Mouse (Mus musculus) hindbrain, embryonic 11.5 days (tissue): ENCODE data around the gene Vwa1. TPM values are rescaled to one million over a fixed set of nuclear protein-coding genes. Genes with fewer than 3 reads are reported as not detected.

Experiments
- ATAC-seq: fragments of 200-750 bp; cut with Nextera tagmentation; 2 replicates; pipeline ENCODE4 v1.8.0; 2017; ENCODE audit warnings: mild to moderate bottlenecking, moderate TSS enrichment, moderate library complexity; ENCODE audit not compliant: low FRiP score
- DNase-seq: peaks from one replicate; pipeline ENCODE4 v3.0.0-alpha.2; 2015; ENCODE audit warnings: low spot score
- H3K27ac ChIP-seq: fragments of 300-500 bp; sonication (generic); 2 replicates; pipeline ENCODE4 v1.5.1; 2014; ENCODE audit warnings: mild to moderate bottlenecking, low read depth, low read length
- H3K27me3 ChIP-seq: fragments of 300-500 bp; sonication (generic); 2 replicates; pipeline ENCODE4 v1.6.1; 2014; ENCODE audit warnings: mild to moderate bottlenecking, low read length, moderate library complexity, mixed read lengths; ENCODE audit not compliant: control insufficient read depth, insufficient read depth
- H3K36me3 ChIP-seq: fragments of 300-500 bp; sonication (generic); 2 replicates; pipeline ENCODE4 v1.6.1; 2014; ENCODE audit warnings: mild to moderate bottlenecking, low read length, moderate library complexity, mixed read lengths; ENCODE audit not compliant: control insufficient read depth, insufficient read depth
- H3K4me1 ChIP-seq: fragments of 300-500 bp; sonication (generic); replicated peaks from 2 replicates; pipeline ENCODE4 v1.6.1; 2014; ENCODE audit warnings: low read length, mixed read lengths; ENCODE audit not compliant: control insufficient read depth, insufficient read depth
- H3K4me2 ChIP-seq: fragments of 300-500 bp; sonication (generic); replicated peaks from 2 replicates; pipeline ENCODE4 v1.6.1; 2014; ENCODE audit warnings: mild to moderate bottlenecking, low read depth, low read length
- H3K4me3 ChIP-seq: fragments of 300-500 bp; sonication (generic); 2 replicates; pipeline ENCODE4 v1.5.1; 2014; ENCODE audit warnings: low read depth, low read length
- H3K9ac ChIP-seq: fragments of 300-500 bp; sonication (generic); 2 replicates; pipeline ENCODE4 v1.6.1; 2014; ENCODE audit warnings: low read depth, low read length
- H3K9me3 ChIP-seq: fragments of 300-500 bp; sonication (generic); 2 replicates; pipeline ENCODE4 v1.6.1; 2016; ENCODE audit warnings: low read length; ENCODE audit not compliant: control insufficient read depth
- WGBS: fragments of 180-500 bp; shearing (Covaris S2); extraction: QIAGEN DNeasy Blood & Tissue Kit; methylation state at CpG from one replicate; pipeline ENCODE4 v1.1.7; 2014; 5-methylcytosine and 5-hydroxymethylcytosine counted together
- polyA plus RNA-seq: library from polyadenylated mRNA; unstranded; fragments of >200 nt; fragmentation: Nextera tagmentation; extraction: Ambion mirVana; gene quantifications from 2 replicates; pipeline ENCODE4 v1.2.1, GENCODE M21; 2014

Vwa1 gene
- polyA plus RNA-seq, 1 experiment from 2014 or later, result 8.6 TPM

GRCm38 (mm10) chr4:155762357-155762756 lies 12.1 kb downstream of the Vwa1 start:
- Histone ChIP-seq H3K4me2 (no peak overlapping the region), H3K4me3 (no peak overlapping the region), H3K27me3 (no peaks in the 10 kb centered on the region), H3K9ac (no peak overlapping the region), H3K4me1 (peaks cover 7% of the 10 kb centered on the region), H3K9me3 (no peaks in the 10 kb centered on the region), H3K36me3 (no peaks in the 10 kb centered on the region), H3K27ac (no peak overlapping the region)
- ATAC-seq (no peak), DNase-seq (no peak)
- WGBS, result 91% methylated on average over 3 of the region's 3 CpGs

- H3K27ac ChIP-seq, result no peak overlapping the region; the same call in 1 of the 2 replicates
- no peaks in the 10 kb centered on the region for H3K36me3 ChIP-seq
- peaks cover 7% of the 10 kb centered on the region for H3K4me1 ChIP-seq
- H3K9me3 ChIP-seq, result no peaks in the 10 kb centered on the region
- peak overlapping the region; percentile 78 for H3K9ac ChIP-seq
- WGBS, result 2% methylated on average over 28 of the region's 28 CpGs
- DNase-seq, result no peak
- peak overlapping the region; percentile 84 for H3K4me3 ChIP-seq
- no peaks in the 10 kb centered on the region for H3K27me3 ChIP-seq
- ATAC-seq, result 0 out of 2 replicates have a peak, but pooled peaks have one; percentile 17
- peak overlapping the region; percentile 96 for H3K4me2 ChIP-seq
Measured at GRCm38 (mm10) chr4:155761356-155762099, 13.0 kb downstream of the Vwa1 start.

GRCm38 (mm10) chr4:155760613-155761355 lies 13.7 kb downstream of the Vwa1 start, which contains the start of gene Atad3a:
Gene Atad3a, minus strand, starts transcription at chr4:155761093.
- peaks cover 7% of the 10 kb centered on the region for H3K4me1 ChIP-seq
- no peaks in the 10 kb centered on the region for H3K9me3 ChIP-seq
- H3K4me3 ChIP-seq, result peak within 1 kb of the TSS; percentile 84
- DNase-seq (peak; percentile 97), ATAC-seq (peak; percentile 97)
- H3K36me3 ChIP-seq, result no peaks in the 10 kb centered on the region
- no peaks in the 10 kb centered on the region for H3K27me3 ChIP-seq
- under 1% methylated on average over 68 of the region's 68 CpGs for WGBS
- no peak within 1 kb of the TSS; the same call in 1 of the 2 replicates for H3K27ac ChIP-seq
- H3K9ac ChIP-seq, result peak within 1 kb of the TSS; percentile 78
- H3K4me2 ChIP-seq, result peak within 1 kb of the TSS; percentile 96

- DNase-seq (no peak), ATAC-seq (no peak; the same call in 1 of the 2 replicates)
- Histone ChIP-seq H3K4me3 (peak overlapping the region; percentile 84), H3K4me1 (peaks cover 7% of the 10 kb centered on the region), H3K36me3 (no peaks in the 10 kb centered on the region), H3K9me3 (no peaks in the 10 kb centered on the region), H3K27ac (no peak overlapping the region), H3K27me3 (no peaks in the 10 kb centered on the region), H3K4me2 (peak overlapping the region; percentile 96), H3K9ac (peak overlapping the region; percentile 67)
- WGBS, result 6% methylated on average over 10 of the region's 10 CpGs
Measured at GRCm38 (mm10) chr4:155759862-155760612, 14.5 kb downstream of the Vwa1 start.

GRCm38 (mm10) chr4:155757011-155757410 lies 17.5 kb downstream of the Vwa1 start:
- Histone ChIP-seq H3K4me3 (no peak overlapping the region), H3K4me2 (no peak overlapping the region), H3K9me3 (no peaks in the 10 kb centered on the region), H3K4me1 (peaks cover 7% of the 10 kb centered on the region), H3K9ac (no peak overlapping the region), H3K36me3 (peaks cover 7% of the 10 kb centered on the region; the same call in 1 of the 2 replicates), H3K27me3 (no peaks in the 10 kb centered on the region), H3K27ac (no peak overlapping the region)
- DNase-seq, result no peak
- ATAC-seq, result no peak
- 91% methylated on average over 12 of the region's 12 CpGs for WGBS

GRCm38 (mm10) chr4:155746575-155747490 lies 27.7 kb downstream of the Vwa1 start:
- Histone ChIP-seq H3K9me3 (no peaks in the 10 kb centered on the region), H3K4me1 (no peaks in the 10 kb centered on the region), H3K9ac (no peak overlapping the region), H3K27me3 (no peaks in the 10 kb centered on the region), H3K36me3 (peaks cover 20% of the 10 kb centered on the region; the same call in 1 of the 2 replicates), H3K4me3 (no peak overlapping the region), H3K27ac (no peak overlapping the region), H3K4me2 (no peak overlapping the region)
- 92% methylated on average over 17 of the region's 17 CpGs for WGBS
- no peak for ATAC-seq
- DNase-seq, result no peak

- WGBS, result 93% methylated on average over 8 of the region's 8 CpGs
- no peak overlapping the region for H3K27ac ChIP-seq
- H3K4me3 ChIP-seq, result no peak overlapping the region
- H3K4me2 ChIP-seq, result no peak overlapping the region
- ATAC-seq (no peak), DNase-seq (no peak)
- no peaks in the 10 kb centered on the region for H3K9me3 ChIP-seq
- H3K4me1 ChIP-seq, result no peaks in the 10 kb centered on the region
- peaks cover 20% of the 10 kb centered on the region; the same call in 1 of the 2 replicates for H3K36me3 ChIP-seq
- H3K27me3 ChIP-seq, result no peaks in the 10 kb centered on the region
- no peak overlapping the region for H3K9ac ChIP-seq
Measured at GRCm38 (mm10) chr4:155746036-155746548, 28.4 kb downstream of the Vwa1 start.
